Comparison of ENCODE assay signal across 9 mouse cellular contexts in genomic region chr8:84709931-84710330, GRCm38 (mm10). TPM values are rescaled to one million over a fixed set of nuclear protein-coding genes. Genes with fewer than 3 reads are reported as not detected.
DNase-seq lines count a peak whose midpoint lies in the region; ATAC-seq lines count a peak whose summit lies in the region.
"Had no signal": no experiment of that assay in that cellular context is flagged by ENCODE, and none has a peak within 500 bp of the region (broad histone marks: within the 10 kb centered on the region; RNA-seq: fewer than 3 reads in every experiment).

No protein-coding gene starts in this region.

- no peak overlapping the region for H3K9ac ChIP-seq in heart, embryonic 14.5 days (ENCODE audit: low read length)
- no peak overlapping the region for H3K9ac ChIP-seq in midbrain, embryonic 13.5 days (replicated peaks)
- H3K9ac ChIP-seq in forebrain, embryonic 15.5 days (replicated peaks): no peak overlapping the region; the same call in 1 of the 2 replicates
- no peak overlapping the region for H3K9ac ChIP-seq in midbrain, embryonic 16.5 days (ENCODE audit: low read depth, low read length)
- H3K9ac ChIP-seq: kidney, embryonic 15.5 days had no signal

- no peak for ATAC-seq in heart, embryonic 14.5 days (ENCODE audit: insufficient number of reproducible peaks, insufficient read depth, low FRiP score, low read depth)
- no peak for ATAC-seq in midbrain, embryonic 13.5 days
- no peak for ATAC-seq in forebrain, embryonic 15.5 days (replicated peaks)
- ATAC-seq in midbrain, embryonic 16.5 days: no peak
- no peak for ATAC-seq in activated CD4-positive, CD25-positive, alpha-beta regulatory T cell, adult 4 months

- no peak for DNase-seq in heart, adult 9 months (ENCODE audit: low spot score in 2 of 2)
- no peak for DNase-seq in midbrain, embryonic 10.5 days (ENCODE audit: low spot score)
- no peak for DNase-seq in testis, postnatal 14 days (ENCODE audit: low spot score)

- 0 out of 2 replicates have a peak, but pooled peaks cover 4% of the 10 kb centered on the region for H3K36me3 ChIP-seq in heart, embryonic 14.5 days (ENCODE audit: control insufficient read depth, insufficient read depth, low read length)
- H3K36me3 ChIP-seq in midbrain, embryonic 13.5 days: no peaks in the 10 kb centered on the region
- no peaks in the 10 kb centered on the region for H3K36me3 ChIP-seq in midbrain, embryonic 10.5 days
- H3K36me3 ChIP-seq in forebrain, embryonic 15.5 days: no peaks in the 10 kb centered on the region
- no peaks in the 10 kb centered on the region for H3K36me3 ChIP-seq in midbrain, embryonic 16.5 days (ENCODE audit: control insufficient read depth, insufficient read depth, low read length)
- H3K36me3 ChIP-seq: kidney, embryonic 15.5 days had no signal

- no peak overlapping the region for H3K4me2 ChIP-seq in heart, embryonic 14.5 days (ENCODE audit: low read length)
- no peak overlapping the region for H3K4me2 ChIP-seq in midbrain, embryonic 13.5 days (replicated peaks)
- no peak overlapping the region for H3K4me2 ChIP-seq in forebrain, embryonic 15.5 days (replicated peaks)
- no peak overlapping the region for H3K4me2 ChIP-seq in midbrain, embryonic 16.5 days (ENCODE audit: low read length)
- H3K4me2 ChIP-seq: kidney, embryonic 15.5 days had no signal

- no peak overlapping the region for H3K4me3 ChIP-seq in heart, embryonic 14.5 days (ENCODE audit: control insufficient read depth in 1 of 2, insufficient read depth in 1 of 2, low read depth in 1 of 2, low read length in 2 of 2)
- H3K4me3 ChIP-seq in midbrain, embryonic 13.5 days (replicated peaks): no peak overlapping the region
- H3K4me3 ChIP-seq in midbrain, embryonic 10.5 days: no peak overlapping the region
- H3K4me3 ChIP-seq in forebrain, embryonic 15.5 days: no peak overlapping the region
- H3K4me3 ChIP-seq in midbrain, embryonic 16.5 days (ENCODE audit: low read depth, low read length): no peak overlapping the region
- H3K4me3 ChIP-seq: kidney, embryonic 15.5 days had no signal

- peak overlapping the region; percentile 11 to 35; a peak in 1 of 4 replicates for H3K27ac ChIP-seq in heart, embryonic 14.5 days (replicated peaks in 1 of 2; ENCODE audit: control insufficient read depth in 1 of 2, insufficient read depth in 1 of 2, low read depth in 2 of 2, low read length in 2 of 2)
- peak overlapping the region; percentile 67 for H3K27ac ChIP-seq in midbrain, embryonic 13.5 days
- H3K27ac ChIP-seq in midbrain, embryonic 10.5 days (replicated peaks): no peak overlapping the region
- peak overlapping the region; percentile 94 for H3K27ac ChIP-seq in forebrain, embryonic 15.5 days (replicated peaks)
- H3K27ac ChIP-seq in midbrain, embryonic 16.5 days (ENCODE audit: low read length): peak overlapping the region; percentile 23
- H3K27ac ChIP-seq: kidney, embryonic 15.5 days had no signal

- H3K9me3 ChIP-seq in heart, embryonic 14.5 days (ENCODE audit: control insufficient read depth, low read length): no peaks in the 10 kb centered on the region
- no peaks in the 10 kb centered on the region for H3K9me3 ChIP-seq in midbrain, embryonic 13.5 days
- H3K9me3 ChIP-seq in midbrain, embryonic 10.5 days (replicated peaks): no peaks in the 10 kb centered on the region
- H3K9me3 ChIP-seq in forebrain, embryonic 15.5 days: no peaks in the 10 kb centered on the region
- no peaks in the 10 kb centered on the region for H3K9me3 ChIP-seq in midbrain, embryonic 16.5 days (replicated peaks; ENCODE audit: control insufficient read depth, low read length, poor library complexity, severe bottlenecking)
- H3K9me3 ChIP-seq: kidney, embryonic 15.5 days had no signal

- 95% methylated on average over 1 of the region's 1 CpGs for WGBS in heart, embryonic 14.5 days
- 92% methylated on average over 1 of the region's 1 CpGs for WGBS in midbrain, embryonic 13.5 days
- WGBS in midbrain, embryonic 10.5 days: 93% methylated on average over 1 of the region's 1 CpGs
- WGBS in forebrain, embryonic 15.5 days: 82% methylated on average over 1 of the region's 1 CpGs
- 96% methylated on average over 1 of the region's 1 CpGs for WGBS in midbrain, embryonic 16.5 days

- H3K27me3 ChIP-seq in heart, embryonic 14.5 days (ENCODE audit: control insufficient read depth, insufficient read depth, low read length): peaks cover 31% of the 10 kb centered on the region
- peaks cover 64% of the 10 kb centered on the region for H3K27me3 ChIP-seq in midbrain, embryonic 13.5 days
- H3K27me3 ChIP-seq in midbrain, embryonic 10.5 days (ENCODE audit: low read depth, poor library complexity, severe bottlenecking): peaks cover 100% of the 10 kb centered on the region
- H3K27me3 ChIP-seq in forebrain, embryonic 15.5 days: peaks cover 5% of the 10 kb centered on the region; the same call in 1 of the 2 replicates
- H3K27me3 ChIP-seq in midbrain, embryonic 16.5 days (ENCODE audit: control insufficient read depth, insufficient read depth, low read depth, low read length): peaks cover 9% of the 10 kb centered on the region

- H3K4me1 ChIP-seq in heart, embryonic 14.5 days (ENCODE audit: control insufficient read depth in 2 of 2, insufficient read depth in 2 of 2, low read length in 2 of 2): peaks cover 32 to 68% of the 10 kb centered on the region in 2 experiments
- H3K4me1 ChIP-seq in midbrain, embryonic 13.5 days (replicated peaks): peaks cover 86% of the 10 kb centered on the region
- H3K4me1 ChIP-seq in midbrain, embryonic 10.5 days: peaks cover 85% of the 10 kb centered on the region
- H3K4me1 ChIP-seq in forebrain, embryonic 15.5 days: peaks cover 89% of the 10 kb centered on the region
- peaks cover 31% of the 10 kb centered on the region for H3K4me1 ChIP-seq in midbrain, embryonic 16.5 days (ENCODE audit: control insufficient read depth, insufficient read depth, low read length)

RNA-seq across cellular contexts. Expression of gene Lyl1, which starts 8.7 kb away (rescaled TPM):
- 12.1 and 13.7 TPM in 2 replicates for polyA plus RNA-seq in heart, embryonic 14.5 days (2014; fragmentation: Nextera tagmentation; extraction: Ambion mirVana)
- 2.1 and 2.4 TPM in 2 replicates for polyA plus RNA-seq in midbrain, embryonic 13.5 days (2015; fragmentation: Nextera tagmentation; extraction: Ambion mirVana)
- 4.8 and 5.8 TPM in 2 replicates for polyA plus RNA-seq in midbrain, embryonic 10.5 days (2016; fragmentation: Nextera tagmentation; extraction: Ambion mirVana)
- polyA plus RNA-seq in forebrain, embryonic 15.5 days (2015; fragmentation: Nextera tagmentation; extraction: Ambion mirVana): 2.1 and 2.5 TPM in 2 replicates
- 2.2 and 3.1 TPM in 2 replicates for polyA plus RNA-seq in midbrain, embryonic 16.5 days (2015; fragmentation: Nextera tagmentation; extraction: Ambion mirVana)
- polyA plus RNA-seq in activated CD4-positive, CD25-positive, alpha-beta regulatory T cell, adult 4 months (2017; shearing (Covaris generic)): 1 to 10 TPM in 1 of 2 experiments, under 1 TPM in 1; 0.85 to 1.2 TPM

RNA-seq across cellular contexts. Expression of gene G430095P16Rik, which starts 12.9 kb away (rescaled TPM):
- 5.2 and 5.9 TPM in 2 replicates for polyA plus RNA-seq in heart, embryonic 14.5 days (2014; fragmentation: Nextera tagmentation; extraction: Ambion mirVana)
- 1.3 and 1.9 TPM in 2 replicates for polyA plus RNA-seq in midbrain, embryonic 13.5 days (2015; fragmentation: Nextera tagmentation; extraction: Ambion mirVana)
- polyA plus RNA-seq in midbrain, embryonic 10.5 days (2016; fragmentation: Nextera tagmentation; extraction: Ambion mirVana): 1.1 and 1.4 TPM in 2 replicates
- 2.7 TPM in 2 replicates for polyA plus RNA-seq in forebrain, embryonic 15.5 days (2015; fragmentation: Nextera tagmentation; extraction: Ambion mirVana)
- polyA plus RNA-seq in midbrain, embryonic 16.5 days (2015; fragmentation: Nextera tagmentation; extraction: Ambion mirVana): 0.80 and 1.1 TPM in 2 replicates
- polyA plus RNA-seq in activated CD4-positive, CD25-positive, alpha-beta regulatory T cell, adult 4 months (2017; shearing (Covaris generic)): 10 to 100 TPM; 20.2 to 37.5 TPM

RNA-seq across cellular contexts. Expression of gene Nacc1, which starts 22.3 kb away (rescaled TPM):
- 15.1 and 17.4 TPM in 2 replicates for polyA plus RNA-seq in heart, embryonic 14.5 days (2014; fragmentation: Nextera tagmentation; extraction: Ambion mirVana)
- 16.8 and 17.3 TPM in 2 replicates for polyA plus RNA-seq in midbrain, embryonic 13.5 days (2015; fragmentation: Nextera tagmentation; extraction: Ambion mirVana)
- 24.8 and 26.3 TPM in 2 replicates for polyA plus RNA-seq in midbrain, embryonic 10.5 days (2016; fragmentation: Nextera tagmentation; extraction: Ambion mirVana)
- polyA plus RNA-seq in forebrain, embryonic 15.5 days (2015; fragmentation: Nextera tagmentation; extraction: Ambion mirVana): 15.5 and 16.4 TPM in 2 replicates
- polyA plus RNA-seq in midbrain, embryonic 16.5 days (2015; fragmentation: Nextera tagmentation; extraction: Ambion mirVana): 13.0 and 14.2 TPM in 2 replicates
- 10 to 100 TPM in 1 of 2 experiments, 1 to 10 TPM in 1; 9.4 to 12.5 TPM for polyA plus RNA-seq in activated CD4-positive, CD25-positive, alpha-beta regulatory T cell, adult 4 months (2017; shearing (Covaris generic))

RNA-seq across cellular contexts. Expression of gene Trmt1, which starts 23.8 kb away (rescaled TPM):
- 46.1 and 50.0 TPM in 2 replicates for polyA plus RNA-seq in heart, embryonic 14.5 days (2014; fragmentation: Nextera tagmentation; extraction: Ambion mirVana)
- 50.1 and 55.7 TPM in 2 replicates for polyA plus RNA-seq in midbrain, embryonic 13.5 days (2015; fragmentation: Nextera tagmentation; extraction: Ambion mirVana)
- 56.4 and 58.1 TPM in 2 replicates for polyA plus RNA-seq in midbrain, embryonic 10.5 days (2016; fragmentation: Nextera tagmentation; extraction: Ambion mirVana)
- polyA plus RNA-seq in forebrain, embryonic 15.5 days (2015; fragmentation: Nextera tagmentation; extraction: Ambion mirVana): 62.4 and 64.0 TPM in 2 replicates
- 59.0 and 68.1 TPM in 2 replicates for polyA plus RNA-seq in midbrain, embryonic 16.5 days (2015; fragmentation: Nextera tagmentation; extraction: Ambion mirVana)
- 10 to 100 TPM; 32.6 to 49.8 TPM for polyA plus RNA-seq in activated CD4-positive, CD25-positive, alpha-beta regulatory T cell, adult 4 months (2017; shearing (Covaris generic))

RNA-seq across cellular contexts. Expression of gene Ier2, which starts 47.3 kb away (rescaled TPM):
- 36.4 and 43.8 TPM in 2 replicates for polyA plus RNA-seq in heart, embryonic 14.5 days (2014; fragmentation: Nextera tagmentation; extraction: Ambion mirVana)
- polyA plus RNA-seq in midbrain, embryonic 13.5 days (2015; fragmentation: Nextera tagmentation; extraction: Ambion mirVana): 20.0 and 26.3 TPM in 2 replicates
- 63.6 and 78.2 TPM in 2 replicates for polyA plus RNA-seq in midbrain, embryonic 10.5 days (2016; fragmentation: Nextera tagmentation; extraction: Ambion mirVana)
- 26.0 and 33.4 TPM in 2 replicates for polyA plus RNA-seq in forebrain, embryonic 15.5 days (2015; fragmentation: Nextera tagmentation; extraction: Ambion mirVana)
- polyA plus RNA-seq in midbrain, embryonic 16.5 days (2015; fragmentation: Nextera tagmentation; extraction: Ambion mirVana): 13.0 and 16.3 TPM in 2 replicates
- 10 to 100 TPM; 54.7 to 56.1 TPM for polyA plus RNA-seq in activated CD4-positive, CD25-positive, alpha-beta regulatory T cell, adult 4 months (2017; shearing (Covaris generic))
